Mouse (Mus musculus): ENCODE data around the gene Ankzf1.
A peak's percentile ranks its signal among the peaks of the same experiment; 100 is the strongest.

GRCm38 (mm10) chr1:75208967-75209678 is 17.2 kb downstream of the Ankzf1 start:
- TF ChIP-seq E2F4 (IDR thresholded peaks at IDR 0.05; ENCODE audit: borderline replicate concordance, low read depth, low read length) (no peak), POLR2A (IDR thresholded peaks at IDR 0.05; ENCODE audit: control insufficient read depth in 1 of 2, insufficient read depth in 1 of 2, low read depth in 1 of 2, low read length in 2 of 2, poor library complexity in 1 of 2) (peak; percentile 85 to 89), CTCF (IDR thresholded peaks at IDR 0.05 in 2 of 3, conservative IDR thresholded peaks at IDR 0.05 in 1 of 3; ENCODE audit: control insufficient read depth in 1 of 3, insufficient read depth in 1 of 3, low read depth in 2 of 3, low read length in 3 of 3, poor library complexity in 1 of 3, severe bottlenecking in 1 of 3) (no peak), ZKSCAN1 (IDR thresholded peaks at IDR 0.05; ENCODE audit: low read depth, low read length) (no peak), POLR2AphosphoS2 (IDR thresholded peaks at IDR 0.05; ENCODE audit: low read length) (peak; percentile 91), SMC3 (IDR thresholded peaks at IDR 0.05; ENCODE audit: low read depth, low read length) (no peak), MAFK (IDR thresholded peaks at IDR 0.05; ENCODE audit: borderline replicate concordance, low read depth, low read length) (no peak), ZNF384 (IDR thresholded peaks at IDR 0.05; ENCODE audit: low read depth, low read length) (no peak), TBP (IDR thresholded peaks at IDR 0.05; ENCODE audit: low read depth, low read length) (peak; percentile 85), NELFE (IDR thresholded peaks at IDR 0.05; ENCODE audit: low read depth, low read length) (peak; percentile 84), MYC (IDR thresholded peaks at IDR 0.05; ENCODE audit: low read depth, low read length) (peak; percentile 24; the same call in 1 of the 2 replicates), NRF1 (IDR thresholded peaks at IDR 0.05; ENCODE audit: insufficient read depth, low read depth, low read length, poor library complexity, severe bottlenecking) (no peak), USF1 (IDR thresholded peaks at IDR 0.05; ENCODE audit: low read depth, low read length) (peak; percentile 93), BHLHE40 (IDR thresholded peaks at IDR 0.05; ENCODE audit: borderline replicate concordance, low read depth, low read length) (peak; percentile 60)

Data from MEL (cell line).